Mouse (Mus musculus) midbrain, embryonic 16.5 days (tissue): ENCODE results near the gene Unc5b. TPM values are rescaled to one million over a fixed set of nuclear protein-coding genes. Genes with fewer than 3 reads are reported as not detected.
"Not testable (repeated sequence)": the region's sequence is repeated elsewhere in the genome, so short reads cannot be mapped to it uniquely, and the experiment has no call there.

Experiments
- ATAC-seq: fragments of 200-750 bp; cut with Nextera tagmentation; 2 replicates; pipeline ENCODE4 v1.8.0; 2017; ENCODE audit warnings: moderate TSS enrichment
- H3K27ac ChIP-seq: fragments of 300-500 bp; sonication (generic); 2 replicates; pipeline ENCODE4 v1.5.1; 2014; ENCODE audit warnings: mild to moderate bottlenecking, low read length, mixed read lengths
- H3K27me3 ChIP-seq: fragments of 300-500 bp; sonication (generic); 2 replicates; pipeline ENCODE4 v1.6.1; 2014; ENCODE audit warnings: low read depth, low read length, mixed read lengths; ENCODE audit not compliant: control insufficient read depth, insufficient read depth
- H3K36me3 ChIP-seq: fragments of 300-500 bp; sonication (generic); 2 replicates; pipeline ENCODE4 v1.6.1; 2014; ENCODE audit warnings: mild to moderate bottlenecking, low read length, moderate library complexity, mixed read lengths; ENCODE audit not compliant: control insufficient read depth, insufficient read depth
- H3K4me1 ChIP-seq: fragments of 300-500 bp; sonication (generic); 2 replicates; pipeline ENCODE4 v1.6.1; 2014; ENCODE audit warnings: mild to moderate bottlenecking, low read length, mixed read lengths; ENCODE audit not compliant: control insufficient read depth, insufficient read depth
- H3K4me2 ChIP-seq: fragments of 300-500 bp; sonication (generic); 2 replicates; pipeline ENCODE4 v1.6.1; 2014; ENCODE audit warnings: mild to moderate bottlenecking, low read length, mixed read lengths
- H3K4me3 ChIP-seq: fragments of 300-500 bp; sonication (generic); 2 replicates; pipeline ENCODE4 v1.5.1; 2014; ENCODE audit warnings: low read depth, mild to moderate bottlenecking, low read length, moderate library complexity, mixed read lengths
- H3K9ac ChIP-seq: fragments of 300-500 bp; sonication (generic); 2 replicates; pipeline ENCODE4 v1.6.1; 2014; ENCODE audit warnings: low read depth, low read length, mixed read lengths
- H3K9me3 ChIP-seq: fragments of 300-500 bp; sonication (generic); replicated peaks from 2 replicates; pipeline ENCODE4 v1.6.1; 2014; ENCODE audit warnings: mild to moderate bottlenecking, low read length, mixed read lengths; ENCODE audit not compliant: control insufficient read depth, poor library complexity, severe bottlenecking
- WGBS: fragments of 180-500 bp; shearing (Covaris S2); extraction: QIAGEN DNeasy Blood & Tissue Kit; methylation state at CpG from one replicate; pipeline ENCODE4 v1.1.7; 2014; 5-methylcytosine and 5-hydroxymethylcytosine counted together
- polyA plus RNA-seq: library from polyadenylated mRNA; unstranded; fragments of >200 nt; fragmentation: Nextera tagmentation; extraction: Ambion mirVana; gene quantifications from 2 replicates; pipeline ENCODE4 v1.2.1, GENCODE M21; 2015

Gene Unc5b
- polyA plus RNA-seq = 2.0 and 2.4 TPM in 2 replicates

DNA sequence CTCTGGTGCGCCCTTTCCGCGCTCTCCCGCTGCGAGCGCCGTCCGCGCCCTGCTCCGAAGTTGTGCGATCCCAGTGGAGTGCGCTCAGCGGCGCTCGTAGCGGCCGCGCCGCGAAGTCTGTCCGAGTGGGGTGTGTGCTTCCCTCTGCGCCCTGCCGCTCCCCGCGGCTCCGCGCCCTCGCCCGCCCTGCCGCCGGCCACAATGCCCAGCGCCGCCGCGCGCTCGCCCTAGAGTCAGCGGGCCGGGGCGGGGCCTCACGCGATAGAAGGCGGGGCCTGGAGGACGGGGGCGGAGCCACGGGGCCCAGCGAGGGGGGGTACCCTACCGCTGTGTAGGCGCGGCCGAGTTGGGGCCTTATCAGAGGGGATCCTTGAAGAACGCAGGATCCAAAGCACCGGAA is at the start of gene Unc5b:
Unc5b (minus strand) TSS at position 203 of the 400 bp plus-strand sequence.
- Histone ChIP-seq H3K9me3 (no peaks in the 10 kb centered on the region), H3K36me3 (no peaks in the 10 kb centered on the region), H3K4me1 (peaks cover 29% of the 10 kb centered on the region), H3K9ac (peak within 1 kb of the TSS; percentile 64), H3K27me3 (peaks cover 41% of the 10 kb centered on the region), H3K4me3 (peak within 1 kb of the TSS; percentile 68), H3K4me2 (peak within 1 kb of the TSS; percentile 98), H3K27ac (0 out of 2 replicates have a peak within 1 kb of the TSS, but pooled peaks have one; percentile 47)
- under 1% methylated on average over 45 of the region's 53 CpGs for WGBS
- ATAC-seq = peak; percentile 90

DNA sequence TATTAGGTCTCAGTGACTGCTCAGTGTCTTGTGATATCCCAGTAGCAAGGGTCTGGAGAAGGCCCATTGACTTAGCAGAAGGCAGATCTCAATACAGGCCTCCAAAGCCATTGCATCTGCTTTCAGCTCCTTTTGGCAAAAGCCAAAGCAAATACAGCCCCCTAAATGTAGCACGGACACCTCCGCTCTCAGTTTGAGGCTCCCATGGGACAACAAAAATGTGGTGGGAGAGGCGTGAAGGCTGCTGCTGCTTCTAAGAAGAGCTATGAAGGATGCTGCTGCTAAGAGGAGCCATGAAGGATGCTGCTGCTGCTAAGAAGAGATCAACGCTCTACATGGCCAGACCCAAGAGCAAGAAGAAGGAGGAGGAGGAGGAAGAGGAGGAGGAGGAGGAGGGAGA is 48.4 kb upstream of the Unc5b start:
- H3K4me3 ChIP-seq = no peak overlapping the region
- ATAC-seq = no peak
- H3K27ac ChIP-seq = no peak overlapping the region
- H3K9me3 ChIP-seq = no peaks in the 10 kb centered on the region
- H3K36me3 ChIP-seq = no peaks in the 10 kb centered on the region
- no peak overlapping the region for H3K4me2 ChIP-seq
- no peak overlapping the region for H3K9ac ChIP-seq
- no peaks in the 10 kb centered on the region for H3K27me3 ChIP-seq
- no peaks in the 10 kb centered on the region for H3K4me1 ChIP-seq
- WGBS = 95% methylated on average over 4 of the region's 4 CpGs

DNA sequence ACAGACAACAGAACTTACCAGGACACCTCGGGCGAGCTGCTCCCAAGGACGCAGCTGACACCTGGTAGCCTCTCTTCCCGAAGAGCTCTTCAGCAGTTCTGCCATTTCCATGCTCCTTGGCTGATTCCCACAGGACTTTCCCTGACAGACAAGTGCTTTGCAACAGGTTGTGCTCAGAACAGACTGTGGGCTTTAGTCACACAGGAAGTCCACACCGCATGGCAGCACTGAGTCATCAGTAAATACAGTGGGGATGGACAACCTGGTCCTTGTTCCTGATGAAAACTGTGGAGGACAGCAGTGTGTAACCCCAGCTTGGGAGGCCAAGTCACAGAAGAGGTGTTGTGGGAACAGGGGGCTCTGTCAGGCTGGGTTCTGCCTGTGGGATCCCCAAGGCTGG is 45.7 kb upstream of the Unc5b start:
- Histone ChIP-seq H3K27ac (no peak overlapping the region), H3K27me3 (no peaks in the 10 kb centered on the region), H3K4me3 (no peak overlapping the region), H3K36me3 (no peaks in the 10 kb centered on the region), H3K4me2 (no peak overlapping the region), H3K9me3 (no peaks in the 10 kb centered on the region), H3K9ac (no peak overlapping the region), H3K4me1 (no peaks in the 10 kb centered on the region)
- 93% methylated on average over 5 of the region's 5 CpGs for WGBS
- ATAC-seq = no peak

DNA sequence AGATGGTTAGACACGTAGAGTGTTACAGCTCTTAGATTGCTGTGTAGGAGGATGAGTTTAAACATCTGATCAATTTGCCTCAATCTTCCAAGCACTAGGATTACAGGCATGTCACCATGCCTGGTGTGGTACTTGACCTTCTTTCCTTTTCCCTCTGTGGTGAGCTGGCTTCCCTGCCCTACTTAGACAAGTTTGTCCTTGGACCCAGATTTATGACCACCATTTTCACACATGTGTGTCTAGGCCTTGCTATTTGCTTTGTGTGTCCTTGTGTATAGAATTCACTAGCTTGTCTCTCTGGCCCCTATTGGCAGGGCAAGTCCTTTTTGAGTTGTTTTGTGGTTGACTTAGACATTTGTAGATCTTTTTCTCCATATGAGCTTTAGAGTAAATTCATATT is 43.6 kb upstream of the Unc5b start:
- H3K27me3 ChIP-seq = no peaks in the 10 kb centered on the region
- H3K4me1 ChIP-seq = no peaks in the 10 kb centered on the region
- no peaks in the 10 kb centered on the region for H3K36me3 ChIP-seq
- H3K9ac ChIP-seq = no peak overlapping the region
- H3K27ac ChIP-seq = no peak overlapping the region
- 86% methylated on average over 1 of the region's 1 CpGs for WGBS
- ATAC-seq = no peak
- no peaks in the 10 kb centered on the region for H3K9me3 ChIP-seq
- H3K4me2 ChIP-seq = no peak overlapping the region
- no peak overlapping the region for H3K4me3 ChIP-seq

DNA sequence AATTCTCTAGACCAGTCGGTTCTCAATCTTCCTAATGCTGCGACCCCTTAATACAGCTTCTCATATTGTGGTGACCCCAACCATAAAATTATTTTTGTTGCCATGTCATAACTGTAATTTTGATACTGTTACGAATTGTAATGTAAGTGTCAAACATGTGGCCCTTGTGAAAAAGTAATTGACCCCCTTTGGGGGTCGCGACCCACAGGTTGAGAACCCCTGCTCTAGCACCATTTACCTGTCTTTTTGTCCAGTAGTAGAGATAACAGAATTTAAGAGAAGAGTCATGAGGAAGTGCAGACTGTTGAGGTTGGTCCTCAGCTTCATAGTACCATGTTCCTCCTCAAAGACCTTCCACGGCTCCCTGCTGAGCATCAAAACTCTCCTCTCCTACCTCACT is 31.9 kb upstream of the Unc5b start:
- Histone ChIP-seq H3K9me3 (no peaks in the 10 kb centered on the region), H3K9ac (no peak overlapping the region), H3K36me3 (no peaks in the 10 kb centered on the region), H3K27me3 (no peaks in the 10 kb centered on the region), H3K4me2 (no peak overlapping the region), H3K4me3 (no peak overlapping the region), H3K4me1 (peaks cover 4% of the 10 kb centered on the region; the same call in 1 of the 2 replicates), H3K27ac (no peak overlapping the region)
- ATAC-seq = no peak
- 79% methylated on average over 6 of the region's 6 CpGs for WGBS

DNA sequence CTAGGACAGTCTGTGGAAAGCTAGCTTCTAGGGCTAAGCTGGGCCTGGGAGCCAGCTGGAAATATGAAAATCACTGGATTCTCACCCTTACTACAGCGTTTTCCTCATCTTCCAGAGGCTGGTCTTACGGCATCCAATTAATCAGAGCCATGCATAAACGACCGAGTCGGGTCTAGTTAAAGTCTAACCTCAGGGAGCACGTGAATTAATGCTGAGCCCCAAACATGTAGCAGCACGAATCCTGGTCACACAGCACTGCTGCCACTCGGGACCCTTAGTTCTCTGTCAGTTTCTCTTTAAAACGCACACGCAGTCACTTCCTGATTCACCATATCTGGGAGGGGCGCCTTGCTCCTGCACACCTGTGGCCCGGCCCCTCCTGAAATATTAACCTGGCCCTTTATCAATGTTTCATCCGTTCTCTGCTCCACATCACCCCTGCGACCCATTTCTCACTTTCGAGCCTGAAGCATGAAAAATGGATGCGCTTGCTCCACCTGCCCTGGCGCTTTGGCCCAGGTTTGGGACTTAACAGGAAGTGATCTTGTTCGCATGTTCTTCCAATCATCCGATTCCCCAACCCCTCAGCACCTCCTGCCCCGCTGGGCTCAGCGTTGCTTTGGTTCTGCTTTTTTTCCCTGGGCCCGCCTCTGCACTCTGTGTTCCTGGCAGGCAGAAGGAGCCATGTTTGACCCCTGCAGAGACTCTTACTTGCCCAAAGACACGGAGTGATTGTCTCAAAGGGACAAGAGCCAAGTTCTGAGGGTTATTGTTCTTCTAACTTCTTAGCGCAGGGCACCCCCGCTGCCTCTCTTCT is 31.3 kb upstream of the Unc5b start:
- Histone ChIP-seq H3K27me3 (no peaks in the 10 kb centered on the region), H3K9ac (no peak overlapping the region), H3K4me1 (peaks cover 4% of the 10 kb centered on the region; the same call in 1 of the 2 replicates), H3K4me2 (no peak overlapping the region), H3K27ac (no peak overlapping the region), H3K9me3 (no peaks in the 10 kb centered on the region), H3K36me3 (no peaks in the 10 kb centered on the region), H3K4me3 (no peak overlapping the region)
- 56% methylated on average over 25 of the region's 25 CpGs for WGBS
- ATAC-seq = no peak

DNA sequence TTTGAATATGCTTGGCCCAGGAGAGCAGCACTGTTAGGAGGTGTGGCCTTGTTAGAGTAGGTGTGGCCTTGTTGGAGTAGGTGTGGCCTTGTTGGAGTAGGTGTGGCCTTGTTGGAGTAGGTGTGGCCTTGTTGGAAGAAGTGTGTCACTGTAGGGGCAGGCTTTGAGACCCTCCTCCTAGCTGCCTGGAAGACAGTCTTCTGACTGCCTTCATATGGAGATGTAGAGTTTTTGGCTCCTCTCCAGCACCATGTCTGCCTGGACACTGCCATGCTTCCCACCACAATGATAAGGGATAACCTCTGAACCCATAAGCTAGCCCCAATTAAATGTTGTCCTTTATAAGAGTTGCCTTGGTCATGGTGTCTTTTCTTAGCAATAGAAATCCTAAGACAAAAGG is 13.9 kb upstream of the Unc5b start:
- H3K27ac ChIP-seq, H3K4me3 ChIP-seq, H3K27me3 ChIP-seq, H3K9me3 ChIP-seq, ATAC-seq, H3K4me1 ChIP-seq, H3K36me3 ChIP-seq, H3K9ac ChIP-seq, H3K4me2 ChIP-seq: not testable (repeated sequence)

DNA sequence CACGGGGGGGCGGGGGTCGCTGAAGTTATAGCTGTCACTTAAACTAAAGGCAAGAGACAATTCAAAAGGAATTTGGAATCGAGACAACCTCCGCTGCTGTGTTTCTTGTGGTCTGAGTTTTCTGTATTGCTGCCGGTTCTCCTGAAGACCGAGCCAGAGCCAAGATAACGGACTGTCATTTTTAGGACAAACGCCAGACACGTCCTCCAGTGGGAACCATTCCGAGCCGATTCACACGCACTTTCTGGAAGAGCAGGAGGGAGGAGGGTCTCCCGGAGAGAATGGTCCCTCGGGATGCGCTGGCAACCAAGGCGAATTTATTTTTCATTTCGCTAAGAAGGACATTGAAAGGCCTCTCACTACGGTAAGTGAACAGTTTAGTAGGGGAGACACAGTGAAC is 7.4 kb upstream of the Unc5b start:
- Histone ChIP-seq H3K9ac (no peak overlapping the region), H3K36me3 (no peaks in the 10 kb centered on the region), H3K4me1 (peaks cover 3% of the 10 kb centered on the region; the same call in 1 of the 2 replicates), H3K9me3 (no peaks in the 10 kb centered on the region), H3K27ac (no peak overlapping the region), H3K4me3 (no peak overlapping the region), H3K4me2 (peak overlapping the region; percentile 1; the same call in 1 of the 2 replicates), H3K27me3 (peaks cover 5% of the 10 kb centered on the region)
- 61% methylated on average over 19 of the region's 19 CpGs for WGBS
- no peak for ATAC-seq

DNA sequence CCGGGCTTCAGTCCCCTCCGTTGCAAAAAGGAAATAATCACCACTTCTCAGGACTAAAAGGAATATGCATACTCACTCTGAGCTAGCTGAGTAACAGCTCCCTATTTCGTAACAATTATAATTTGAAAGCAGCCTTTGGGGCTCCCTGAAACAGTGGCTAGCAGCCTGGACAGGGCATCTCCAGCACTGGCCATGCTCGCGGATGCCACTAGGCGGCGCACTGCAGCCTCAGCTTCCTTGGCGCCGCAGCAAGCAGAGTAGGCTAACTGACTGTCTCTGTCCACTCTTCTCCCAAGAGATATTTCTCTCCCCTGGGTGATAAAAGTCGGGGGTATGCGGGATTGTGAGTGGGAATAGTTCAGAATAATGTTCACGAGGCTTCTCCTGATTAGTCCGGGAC is 3.6 kb upstream of the Unc5b start:
- Histone ChIP-seq H3K36me3 (no peaks in the 10 kb centered on the region), H3K27me3 (peaks cover 21% of the 10 kb centered on the region), H3K4me3 (no peak overlapping the region), H3K9me3 (no peaks in the 10 kb centered on the region), H3K9ac (no peak overlapping the region), H3K4me1 (peaks cover 19% of the 10 kb centered on the region), H3K4me2 (no peak overlapping the region), H3K27ac (no peak overlapping the region)
- ATAC-seq = no peak
- WGBS = 3% methylated on average over 13 of the region's 13 CpGs
